Mouse (Mus musculus): ENCODE measurements around the gene Lct.

GRCm38 (mm10) chr1:128235181-128235580 lies 92.9 kb downstream of the Lct start:
- TF ChIP-seq POLR2A (IDR thresholded peaks at IDR 0.05; ENCODE audit: insufficient read depth, low read depth, low read length), result no peak
- no peak for TF ChIP-seq CTCF (IDR thresholded peaks at IDR 0.05; ENCODE audit: insufficient read depth, low read depth, low read length)

Measured in olfactory bulb, adult 2 months (tissue).